Mouse (Mus musculus) ovary, postnatal 36 days (tissue): ENCODE results near the gene Map6.
"Not testable (repeated sequence)": the region's sequence is repeated elsewhere in the genome, so short reads cannot be mapped to it uniquely, and the experiment has no call there.

Source experiments
- DNase-seq: peaks from one replicate; pipeline ENCODE4 v3.0.0; 2022; ENCODE audit warnings: low spot score, mixed read lengths

The Map6 gene

DNA sequence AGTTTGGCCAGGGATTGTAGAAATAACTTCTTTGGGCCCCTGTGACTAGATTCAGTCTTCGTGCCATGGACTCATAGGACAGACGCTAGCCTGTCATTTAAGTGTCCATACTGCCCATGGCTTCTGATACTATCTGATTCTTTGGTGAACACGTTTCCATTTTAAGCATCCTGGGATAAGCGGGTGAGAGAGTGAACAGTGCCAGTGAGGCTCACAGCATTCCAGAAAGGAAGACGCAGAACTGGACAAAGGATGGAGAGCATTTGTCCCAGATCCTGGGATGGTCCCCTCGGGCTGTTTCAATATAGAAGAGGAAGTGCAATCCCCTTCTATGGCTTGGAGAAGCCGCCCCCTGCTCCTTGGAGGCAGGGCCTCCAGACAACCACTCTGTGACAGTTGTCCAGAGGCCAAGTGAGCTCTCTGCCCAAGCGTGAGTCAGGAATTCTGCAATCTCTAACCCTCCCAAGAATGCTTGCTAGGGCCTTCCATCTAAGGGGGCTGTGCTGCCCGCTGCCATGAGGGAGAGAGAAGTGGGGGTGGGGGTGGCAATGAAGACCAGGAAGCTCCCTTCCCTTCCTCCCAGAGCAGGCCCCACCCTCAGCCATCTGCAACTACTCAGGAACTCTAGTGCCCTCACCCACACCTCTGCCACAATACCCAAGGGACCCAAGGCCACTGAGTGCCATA is 89.1 kb downstream of the Map6 start:
- DNase-seq, result peak; percentile 47

DNA sequence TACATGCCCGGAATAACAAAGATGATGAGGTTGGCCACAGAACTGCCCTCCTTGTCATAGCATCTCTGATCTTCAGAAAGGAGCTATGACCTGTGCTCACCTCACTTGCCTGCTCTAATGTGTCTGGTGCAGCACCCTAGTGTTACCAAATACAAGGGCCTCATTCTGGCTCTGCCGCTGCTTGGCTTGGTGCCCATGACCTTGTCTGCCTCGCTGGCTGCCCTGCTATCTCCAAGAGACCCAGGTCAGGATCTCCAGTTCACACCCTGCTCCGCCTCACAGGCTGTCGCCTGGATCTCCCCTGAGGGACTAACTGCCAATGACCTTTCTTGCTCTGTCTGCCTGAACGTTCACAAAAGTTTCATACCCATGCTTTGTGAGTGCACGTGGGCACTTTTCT is 90.0 kb downstream of the Map6 start:
- DNase-seq, result peak; percentile 84

DNA sequence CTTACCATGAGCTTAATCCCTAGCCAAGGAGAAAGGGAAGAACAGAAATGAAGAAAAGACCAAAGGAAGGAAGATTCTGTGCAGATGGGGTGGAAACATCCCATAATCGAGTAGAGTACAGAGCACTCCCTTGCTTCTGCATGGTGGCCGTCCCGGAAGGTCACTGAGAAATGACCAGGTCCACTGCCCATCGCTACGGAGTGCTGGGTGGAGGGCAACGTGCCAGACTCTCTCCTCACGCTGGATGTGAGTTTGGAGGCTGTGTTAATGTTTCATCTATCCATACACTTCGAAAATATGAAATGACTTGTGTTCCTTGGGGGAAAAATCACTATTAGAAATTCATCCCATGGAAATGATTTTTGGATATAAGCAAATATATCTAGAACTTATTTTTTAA is 91.1 kb downstream of the Map6 start:
- no peak for DNase-seq

DNA sequence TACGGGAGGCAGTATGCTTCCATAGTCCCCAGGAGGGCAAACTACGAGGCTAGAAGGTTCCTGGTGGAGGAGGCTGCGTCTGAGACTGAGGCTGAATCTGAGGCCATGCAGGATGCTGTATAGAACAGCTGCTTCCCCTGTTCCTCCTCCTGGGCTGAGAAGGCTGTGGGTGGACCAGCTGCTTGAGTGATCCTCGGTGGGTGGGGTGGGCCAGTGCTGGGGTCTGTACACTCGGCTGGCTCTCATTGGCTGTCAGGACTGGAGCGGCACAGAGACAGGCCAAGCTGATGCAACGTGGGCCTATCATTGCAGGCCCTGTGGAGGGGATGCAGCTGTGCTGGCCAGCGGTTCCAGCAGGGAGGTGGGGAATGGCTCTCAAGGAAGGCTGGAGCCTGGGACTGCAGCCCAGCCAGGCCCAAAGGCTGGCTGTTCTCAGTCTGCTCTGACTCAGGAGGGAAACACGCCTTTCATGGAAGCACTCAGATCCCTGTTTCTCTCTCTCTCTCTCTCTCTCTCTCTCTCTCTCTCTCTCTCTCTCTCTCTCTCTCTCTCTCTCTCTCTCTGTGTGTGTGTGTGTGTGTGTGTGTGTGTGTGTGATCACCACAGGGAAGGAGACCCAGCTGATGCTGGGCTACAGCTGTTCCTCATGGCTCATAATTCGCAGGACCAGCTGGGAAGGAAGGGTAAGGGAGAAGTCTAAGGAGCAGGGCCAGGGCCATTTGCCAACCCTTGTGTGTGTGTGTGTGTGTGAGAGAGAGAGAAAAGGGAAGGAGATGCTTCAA is 93.0 kb downstream of the Map6 start:
- DNase-seq, result peak; percentile 63

DNA sequence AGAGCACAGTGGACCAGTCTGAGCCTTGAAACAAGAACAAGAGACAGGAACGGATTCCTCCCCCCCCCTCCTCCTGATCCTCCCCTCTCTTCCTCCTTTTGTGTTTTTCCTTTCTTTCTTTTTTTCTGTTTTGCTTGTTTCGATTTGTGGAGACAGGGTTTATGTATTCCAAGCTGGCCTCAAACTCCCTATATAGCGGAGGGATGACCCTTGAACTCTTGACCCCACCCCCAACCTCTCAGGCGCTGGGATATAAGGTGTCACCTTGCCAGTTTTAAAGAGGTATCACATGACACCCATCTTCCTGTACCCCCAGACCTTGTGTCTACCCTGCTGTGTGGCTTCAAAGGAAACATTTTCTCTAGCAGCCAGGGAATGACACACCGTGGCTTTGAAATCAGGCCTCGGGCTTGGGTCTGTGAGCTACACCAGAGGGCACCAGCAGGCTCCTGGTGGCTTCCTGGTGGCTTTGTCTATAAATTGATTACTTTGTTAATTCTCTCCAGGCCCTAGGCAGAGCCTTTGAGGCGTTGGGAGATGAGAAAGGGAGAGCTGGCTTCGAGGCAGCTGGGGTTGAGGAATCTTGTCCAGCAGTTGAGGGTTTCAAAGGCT is 93.7 kb downstream of the Map6 start:
- DNase-seq, result no peak

DNA sequence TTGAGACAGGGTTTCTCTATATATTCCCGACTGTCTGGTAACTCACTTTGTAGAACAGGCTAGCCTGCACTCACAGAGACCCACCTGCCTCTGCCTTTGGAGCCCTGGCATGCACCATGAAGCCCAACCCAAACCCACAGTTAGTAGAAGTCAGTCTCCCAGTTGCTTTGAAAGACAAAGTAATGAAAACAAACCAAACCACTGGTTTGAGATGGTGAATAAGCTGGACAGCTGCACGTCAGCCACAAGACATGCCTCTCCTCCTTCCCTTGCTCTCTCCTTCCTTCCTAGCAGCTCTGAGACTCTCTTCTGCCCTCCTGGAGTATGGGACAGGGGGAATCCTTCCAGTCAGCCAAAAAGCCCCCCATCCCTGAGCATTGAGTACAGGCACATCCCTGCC is 94.9 kb downstream of the Map6 start:
- DNase-seq, result no peak

DNA sequence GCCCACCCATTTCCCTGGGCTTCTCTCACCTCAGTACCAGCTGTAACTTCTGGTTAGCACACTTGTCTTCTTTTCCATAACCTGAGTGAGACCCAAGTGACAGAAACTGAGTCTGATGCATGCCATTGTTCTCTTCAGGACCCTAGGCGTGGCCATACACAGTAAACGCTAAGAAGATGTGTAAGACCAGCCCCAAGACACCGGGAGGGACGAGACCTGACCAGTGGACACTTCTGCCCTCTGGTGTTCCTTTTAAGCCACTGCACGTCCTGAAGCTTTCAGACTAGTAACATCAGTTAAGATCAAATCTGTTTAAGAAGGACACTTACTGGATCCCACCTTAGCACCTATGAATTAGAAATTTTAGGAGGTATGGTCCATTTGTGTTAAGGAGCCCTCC is 97.8 kb downstream of the Map6 start:
- DNase-seq, result peak; percentile 57

DNA sequence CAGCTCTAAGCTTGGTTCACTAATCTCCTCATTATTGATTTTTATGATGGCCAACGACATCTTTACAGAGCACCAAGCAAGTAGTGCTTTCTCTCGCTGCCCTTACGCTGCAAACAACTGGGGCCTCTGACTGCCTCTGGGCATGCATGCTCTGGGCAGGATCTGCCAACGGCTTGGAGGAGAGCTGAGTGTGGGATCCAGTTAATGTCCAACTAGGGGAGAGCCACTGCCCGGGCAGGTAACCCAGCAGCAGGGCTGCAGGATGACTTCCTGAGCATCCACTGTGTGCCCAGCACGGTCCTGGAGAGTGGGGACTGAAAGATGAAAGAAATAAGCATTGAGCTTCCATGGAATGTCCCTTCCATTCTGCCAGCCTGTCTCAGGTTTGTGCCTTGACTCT is 99.5 kb downstream of the Map6 start:
- no peak for DNase-seq

DNA sequence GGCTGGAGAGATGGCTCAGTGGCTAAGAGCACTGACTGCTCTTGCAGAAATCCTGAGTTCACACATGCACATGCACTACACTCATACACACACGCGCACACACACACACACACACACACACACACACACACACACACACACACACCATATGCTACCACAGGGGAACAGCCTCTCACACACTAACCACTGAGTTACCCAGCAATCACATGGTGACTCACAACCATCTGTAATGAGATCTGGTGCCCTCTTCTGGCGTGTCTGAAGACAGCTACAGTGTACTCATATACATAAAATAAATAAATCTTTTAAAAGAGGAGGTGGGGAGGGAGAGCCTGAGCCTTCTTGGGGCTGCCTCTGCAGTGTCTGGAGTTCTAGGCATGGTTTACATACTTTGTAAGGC is 107.1 kb downstream of the Map6 start:
- not testable (repeated sequence) for DNase-seq

DNA sequence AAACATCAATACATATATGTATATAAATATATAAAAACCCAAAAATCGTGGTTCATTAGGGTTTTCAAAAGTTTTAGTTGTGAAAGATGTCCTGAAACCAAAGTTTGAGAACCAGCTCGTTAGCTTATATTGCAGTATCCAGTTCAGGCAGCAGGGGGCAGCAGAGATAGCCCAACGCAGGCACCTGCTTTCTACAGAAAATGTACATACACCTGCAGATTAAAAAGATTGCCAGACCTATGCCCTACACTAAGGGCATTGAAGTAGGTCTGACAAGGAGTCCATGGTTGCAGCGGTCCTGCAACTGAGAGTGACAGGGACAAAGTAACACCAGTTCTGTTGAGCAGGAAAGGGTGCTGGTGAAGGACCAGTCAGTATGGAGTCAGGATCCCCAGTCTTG is 108.2 kb downstream of the Map6 start:
- DNase-seq, result peak; percentile 66

DNA sequence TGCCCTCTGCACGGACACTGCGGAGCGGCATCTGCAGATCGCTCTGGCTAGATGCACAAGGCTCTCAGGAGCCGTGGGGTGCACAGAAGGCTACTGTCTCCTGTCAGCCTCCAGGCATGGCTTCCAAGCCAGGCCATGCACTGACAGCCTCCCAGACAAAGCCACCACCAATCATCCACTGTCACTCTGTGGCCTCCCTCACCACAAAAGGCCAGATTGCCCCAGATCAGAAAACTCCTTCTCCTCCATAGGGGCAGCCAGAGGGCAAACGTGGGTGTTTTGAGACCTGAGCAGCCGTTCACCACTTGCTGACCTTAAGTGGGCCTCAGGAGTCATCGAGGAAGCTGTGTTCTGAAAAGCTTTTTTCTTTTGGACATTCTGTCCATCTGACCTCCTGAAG is 111.6 kb downstream of the Map6 start:
- no peak for DNase-seq

DNA sequence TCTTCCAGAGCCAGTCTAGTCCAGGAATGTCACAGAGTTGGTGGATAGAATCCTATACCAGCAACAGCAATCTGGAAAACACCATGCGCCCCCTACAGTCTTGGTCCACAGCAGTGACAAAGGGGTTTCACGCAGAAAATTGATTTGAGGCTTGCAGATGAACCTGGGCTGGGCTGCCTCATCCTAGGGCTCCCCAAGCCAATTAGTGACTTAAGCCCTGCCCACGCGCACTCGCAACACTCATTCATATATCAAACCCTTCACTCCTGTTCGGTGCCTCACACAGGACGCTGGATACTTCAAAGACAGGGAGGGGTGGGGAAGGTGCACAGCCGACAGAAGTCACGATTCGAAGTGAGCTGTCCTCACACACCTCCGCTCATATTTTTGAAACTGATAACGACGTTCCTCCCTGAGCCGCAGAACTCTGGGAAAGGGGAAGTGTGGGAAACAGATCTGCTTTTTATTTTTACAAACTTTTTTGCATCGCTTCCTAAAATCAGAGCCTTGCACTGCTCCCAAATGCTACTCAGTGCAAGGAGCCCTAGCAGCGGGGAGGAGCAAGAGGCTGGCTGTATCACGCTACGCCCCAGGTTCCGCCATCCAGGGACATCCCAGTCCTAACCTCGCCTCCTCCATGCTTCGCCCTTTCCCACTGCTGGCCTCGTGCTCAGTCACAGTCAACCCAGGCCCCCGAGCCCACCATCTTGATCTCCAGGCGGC is 113.4 kb downstream of the Map6 start:
- no peak for DNase-seq

DNA sequence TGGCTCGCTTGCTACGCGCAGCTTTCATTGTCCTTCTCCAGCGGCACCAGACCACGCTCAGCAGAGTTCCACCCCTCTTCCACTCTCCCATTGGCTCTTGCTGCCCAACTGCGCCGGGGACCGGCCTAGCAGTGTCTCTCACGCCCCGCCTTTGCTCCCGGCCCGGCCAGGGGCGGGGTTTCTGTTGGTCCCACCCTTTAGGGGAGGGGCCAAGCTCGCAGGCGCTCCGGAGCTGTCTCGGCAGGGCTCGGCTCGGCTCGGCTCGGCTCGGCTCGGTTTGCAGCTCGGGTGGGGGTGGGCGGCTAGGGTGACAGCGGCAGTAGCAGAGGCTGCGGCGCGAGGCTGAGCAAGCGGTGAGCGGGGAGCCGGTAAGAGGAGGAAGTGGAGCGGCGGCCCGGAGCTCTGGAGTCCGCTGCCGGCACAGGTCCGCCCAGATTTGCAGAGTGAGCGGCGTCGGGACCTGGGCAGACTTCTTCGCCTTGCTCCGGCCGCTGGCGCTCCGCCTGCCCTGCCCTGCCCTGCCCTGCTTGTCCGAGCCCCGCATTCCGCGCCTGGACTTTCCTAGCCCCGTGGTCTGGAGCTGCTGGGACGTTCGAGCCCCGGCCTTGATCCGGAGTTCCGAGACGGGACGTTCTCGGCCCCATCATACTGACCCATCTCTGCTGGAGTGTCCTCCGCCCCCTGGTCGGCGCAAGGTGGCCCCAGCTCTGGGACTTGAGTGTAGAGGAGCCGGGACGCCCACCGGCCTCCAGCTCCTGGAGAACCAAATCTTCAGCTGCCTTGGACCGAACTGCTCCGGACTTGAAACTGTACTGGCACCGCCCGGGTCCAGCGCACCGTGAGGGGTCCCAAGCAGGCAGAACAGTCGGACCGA is 114.2 kb downstream of the Map6 start, which contains the start of gene Gdpd5:
TSS of gene Gdpd5 (plus strand) at position 201 of the 874 bp plus-strand sequence.
- DNase-seq, result peak; percentile 100

DNA sequence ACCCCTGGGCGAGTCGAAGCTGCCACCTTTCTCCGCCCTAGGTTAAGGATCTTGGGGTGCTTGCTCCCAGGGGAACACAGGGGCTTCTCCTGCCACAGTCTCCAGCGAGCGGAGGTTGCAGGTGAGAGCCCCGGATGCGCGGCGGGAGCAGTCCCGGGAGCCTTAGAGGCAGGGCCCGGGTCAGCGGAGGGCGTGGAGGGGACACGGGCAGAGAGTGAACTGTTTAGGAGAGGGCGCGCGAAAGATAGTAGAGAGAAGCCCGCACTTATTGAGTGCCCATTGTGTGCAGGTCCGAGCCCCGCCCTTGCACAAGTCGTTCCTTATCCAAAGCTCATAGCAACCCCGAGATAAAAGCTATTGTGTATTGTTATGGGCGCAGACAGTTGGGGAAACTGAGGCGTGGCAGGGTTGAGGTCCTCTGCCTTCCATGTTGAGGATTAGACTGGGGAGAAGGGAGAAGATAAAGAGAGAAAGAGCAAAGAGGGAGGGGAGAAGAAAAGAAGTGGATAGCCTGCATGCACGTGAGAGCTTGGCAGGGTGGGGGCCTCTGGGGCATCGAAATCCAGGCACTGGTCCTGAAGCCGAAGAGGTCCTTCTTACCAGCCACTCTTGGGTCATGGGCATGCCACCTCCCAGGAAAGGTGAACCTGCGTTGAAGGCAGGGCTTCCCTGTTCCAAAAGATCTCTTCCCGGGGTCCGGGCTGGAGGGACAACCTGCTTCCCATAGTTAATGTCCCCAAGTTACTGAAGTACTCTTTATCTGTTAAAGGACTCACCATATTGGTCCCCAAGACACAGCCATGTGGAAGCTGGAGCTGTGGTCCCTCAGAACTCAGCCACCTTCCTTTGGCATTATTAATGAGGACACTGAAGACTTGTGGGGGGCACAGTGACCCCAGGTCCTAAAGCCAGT is 115.1 kb downstream of the Map6 start:
- DNase-seq, result no peak

DNA sequence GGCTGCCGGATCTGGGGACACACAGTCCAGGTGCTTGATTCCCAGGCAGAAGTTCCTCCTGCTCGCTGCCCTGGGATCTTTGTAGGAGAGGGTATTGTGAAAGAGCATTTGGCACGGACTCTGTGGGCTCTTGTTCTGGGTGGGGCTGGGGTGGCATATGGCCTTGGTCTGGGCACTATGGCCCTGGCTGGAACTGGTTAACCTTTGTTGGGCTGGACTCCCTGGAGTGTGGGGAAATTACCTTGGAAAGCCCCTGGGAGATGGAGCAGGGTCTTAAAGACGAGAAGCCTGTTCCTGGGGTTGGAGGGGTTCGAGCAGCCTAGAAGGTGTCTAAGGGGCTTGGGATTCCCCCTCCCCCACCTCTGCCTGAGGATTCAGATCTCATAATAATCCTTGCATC is 116.0 kb downstream of the Map6 start:
- no peak for DNase-seq

DNA sequence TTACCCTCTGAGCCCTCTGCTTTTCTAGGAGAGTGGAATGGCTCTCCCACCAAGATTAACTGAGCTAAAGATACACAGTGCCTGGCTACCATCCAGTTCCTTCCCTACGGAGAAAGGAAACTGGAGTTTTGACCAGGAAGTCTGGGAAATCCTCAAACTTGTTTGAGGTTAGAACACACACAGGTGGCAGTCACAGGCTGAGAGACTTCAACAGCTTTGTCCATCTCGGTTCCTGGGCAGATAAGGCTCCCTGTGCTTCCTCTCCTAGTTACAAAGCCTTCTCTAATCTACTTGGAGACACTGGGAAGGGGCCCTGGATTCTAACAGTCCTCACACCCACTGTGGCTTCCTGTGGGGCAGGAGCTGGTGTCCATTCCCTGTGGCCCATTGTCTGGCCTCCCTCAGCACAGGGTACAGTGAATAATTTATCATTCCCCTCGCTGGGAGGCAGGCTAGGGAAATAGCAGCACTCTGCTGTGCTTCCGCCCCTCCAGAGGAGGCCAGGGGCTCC is 116.9 kb downstream of the Map6 start:
- no peak for DNase-seq

DNA sequence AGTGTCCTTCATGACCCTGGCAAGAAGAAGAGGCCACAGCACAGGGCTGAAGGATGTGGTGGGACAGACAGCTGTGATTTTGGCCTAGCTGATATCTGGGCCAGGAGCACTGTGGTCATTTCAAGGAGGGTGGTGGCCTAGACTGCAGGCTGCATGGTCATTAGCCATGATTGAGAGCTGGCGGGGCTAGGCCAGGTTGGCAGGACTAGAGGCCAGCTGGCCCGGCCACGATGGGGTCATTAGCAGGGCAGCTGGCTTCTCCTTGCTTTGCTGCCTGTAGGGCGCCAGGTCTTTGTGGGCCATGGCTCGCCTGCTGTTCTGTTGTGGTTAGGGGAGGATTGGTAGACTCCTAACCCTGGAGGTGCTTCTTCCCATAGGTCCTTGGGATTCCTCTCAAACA is 118.8 kb downstream of the Map6 start:
- DNase-seq, result no peak
